Mouse (Mus musculus) heart, adult 2 months (tissue): Measurements from ENCODE around the gene Mlxip.

Experiments used
- EP300 ChIP-seq: fragments of 200-500 bp; IDR thresholded peaks from 2 replicates; pipeline ENCODE4 v1.6.1; 2011; ENCODE audit warnings: low read depth, low read length, control low read depth; ENCODE audit not compliant: insufficient read depth
- POLR2A ChIP-seq: fragments of 200-500 bp; IDR thresholded peaks from 2 replicates; pipeline ENCODE4 v1.6.1; 2011; ENCODE audit warnings: mild to moderate bottlenecking, low read depth, low read length, control low read depth; ENCODE audit not compliant: insufficient read depth

DNA sequence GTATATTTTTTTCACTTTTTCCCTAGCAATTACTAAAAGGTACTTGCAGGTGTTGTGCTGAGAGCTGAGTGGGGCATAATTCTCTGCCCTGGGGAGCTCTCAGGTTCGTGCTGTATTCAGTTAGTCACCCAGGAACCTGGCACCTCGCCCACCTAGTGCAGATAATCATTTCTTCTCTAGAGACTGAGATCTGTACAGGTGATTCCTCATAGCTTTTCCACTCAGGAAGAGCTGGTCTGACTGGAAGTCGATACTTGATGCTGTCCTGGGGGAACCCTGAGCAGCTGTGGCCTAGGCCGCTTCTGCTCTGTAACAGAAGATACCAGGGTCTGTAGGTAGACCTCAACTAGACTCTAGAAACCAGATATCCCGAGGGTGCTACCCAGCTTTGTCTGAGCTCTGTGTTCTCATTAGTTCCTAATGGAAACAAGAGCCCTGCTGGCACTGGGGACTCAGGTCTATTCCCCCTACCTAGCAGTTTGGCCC is 50.3 kb downstream of the Mlxip start:
- no peak for TF ChIP-seq EP300
- TF ChIP-seq POLR2A: no peak
